Mouse (Mus musculus) olfactory bulb, adult 2 months (tissue): ENCODE measurements around the gene Olfr785.

Source experiments
- CTCF ChIP-seq: fragments of 200-500 bp; IDR thresholded peaks from 2 replicates; pipeline ENCODE4 v1.5.1; 2012; ENCODE audit warnings: low read depth, mild to moderate bottlenecking, low read length, moderate library complexity; ENCODE audit not compliant: insufficient read depth
- POLR2A ChIP-seq: fragments of 200-500 bp; IDR thresholded peaks from 2 replicates; pipeline ENCODE4 v1.6.1; 2012; ENCODE audit warnings: mild to moderate bottlenecking, low read depth, low read length, moderate library complexity; ENCODE audit not compliant: insufficient read depth

DNA sequence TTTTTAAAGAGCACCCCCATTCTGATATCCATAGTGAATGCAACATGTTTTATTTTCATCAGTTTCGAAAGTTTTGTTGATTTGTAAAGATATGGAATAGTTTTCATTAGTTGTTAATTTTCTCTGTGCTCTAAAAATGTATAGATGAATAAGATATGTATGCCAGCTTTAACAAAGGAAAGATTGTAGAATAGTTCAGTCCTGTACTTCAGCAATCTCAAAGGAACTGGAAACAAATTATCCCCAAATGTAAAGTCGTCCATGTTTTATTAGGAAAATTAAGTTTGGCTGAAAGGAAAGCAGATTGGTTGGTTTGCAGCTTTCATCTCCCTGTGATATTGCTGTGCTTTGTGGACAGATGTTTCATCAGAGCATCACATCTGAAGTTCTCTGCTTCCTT, at the start of gene Olfr785:
- TF ChIP-seq CTCF (no peak), POLR2A (no peak)
